Mouse (Mus musculus): Measurements from ENCODE around the gene Adam11. TPM values are rescaled to one million over a fixed set of nuclear protein-coding genes. Genes with fewer than 3 reads are reported as not detected.
"Not testable (repeated sequence)": the region's sequence is repeated elsewhere in the genome, so short reads cannot be mapped to it uniquely, and the experiment has no call there.

Gene Adam11
- 7.5 and 8.5 TPM in 2 replicates for polyA plus RNA-seq (2012; rRNA removed)

DNA sequence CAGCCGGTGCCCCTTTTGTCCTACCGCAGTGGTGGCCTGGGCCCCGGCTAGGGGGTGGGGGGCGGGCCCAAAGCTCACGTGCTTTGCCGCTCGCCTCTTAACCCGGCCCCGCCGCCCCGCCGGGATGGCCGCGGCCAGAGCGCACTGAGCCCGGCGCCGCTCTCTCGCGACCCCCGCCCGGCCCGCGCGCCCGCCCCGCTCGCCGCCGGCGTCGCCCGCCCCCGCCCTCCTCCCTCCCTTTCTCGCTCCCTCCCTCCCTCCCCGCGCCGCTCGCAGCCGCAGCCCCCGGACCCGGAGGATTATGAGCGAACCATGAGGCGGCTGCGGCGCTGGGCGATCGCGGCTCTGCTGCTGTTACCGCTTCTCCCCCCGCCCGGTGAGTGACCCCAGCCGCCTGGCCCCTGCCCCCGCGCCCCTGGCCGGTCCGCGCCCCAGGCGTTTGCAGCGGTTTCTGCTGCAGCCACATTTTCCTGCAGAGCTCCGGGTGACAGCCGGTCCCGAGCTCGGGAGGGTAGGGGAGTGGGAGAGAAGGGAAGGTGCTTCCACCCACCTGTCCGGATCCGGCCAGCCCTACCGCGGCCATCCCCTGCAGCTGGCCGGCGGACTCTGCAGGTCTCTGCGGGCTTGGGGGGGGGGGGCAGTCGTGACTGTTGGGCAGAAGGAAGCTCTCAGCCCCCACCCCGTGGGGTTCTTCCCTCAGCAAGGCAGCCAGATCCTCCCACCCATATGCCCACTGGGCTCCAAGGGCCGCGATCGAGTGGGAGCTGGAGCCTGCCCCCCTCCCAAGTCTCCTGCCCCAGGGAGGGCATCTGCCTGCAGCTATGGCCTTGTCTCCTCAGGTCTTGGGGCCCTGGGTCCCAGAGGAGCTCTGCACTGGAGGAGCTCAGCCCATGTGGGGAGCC, at the start of gene Adam11:
Gene Adam11 (plus strand): TSS at position 131 of the 902 bp plus-strand sequence.
- no peak for DNase-seq (ENCODE audit: low spot score)

DNA sequence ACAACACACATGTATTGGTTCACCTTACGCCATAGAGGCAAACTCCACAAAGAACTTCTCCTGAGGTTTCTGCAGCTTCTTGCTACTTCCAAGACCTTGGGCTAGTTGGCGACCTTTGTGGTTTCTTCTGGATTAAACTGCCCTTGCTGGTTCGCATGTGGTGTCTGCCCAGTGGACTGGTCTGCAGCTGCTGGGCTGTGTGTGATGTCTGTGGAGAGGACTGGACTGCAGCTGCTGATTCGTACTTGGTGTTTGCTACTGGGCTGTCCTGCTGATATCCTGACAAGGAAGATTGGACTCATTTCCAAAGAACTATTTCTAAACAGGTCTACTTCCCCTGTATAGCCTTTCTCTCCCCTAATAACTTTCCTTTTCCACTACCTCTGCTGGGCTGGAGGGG, 48.8 kb upstream of the Adam11 start:
- DNase-seq (ENCODE audit: low spot score) = no peak

DNA sequence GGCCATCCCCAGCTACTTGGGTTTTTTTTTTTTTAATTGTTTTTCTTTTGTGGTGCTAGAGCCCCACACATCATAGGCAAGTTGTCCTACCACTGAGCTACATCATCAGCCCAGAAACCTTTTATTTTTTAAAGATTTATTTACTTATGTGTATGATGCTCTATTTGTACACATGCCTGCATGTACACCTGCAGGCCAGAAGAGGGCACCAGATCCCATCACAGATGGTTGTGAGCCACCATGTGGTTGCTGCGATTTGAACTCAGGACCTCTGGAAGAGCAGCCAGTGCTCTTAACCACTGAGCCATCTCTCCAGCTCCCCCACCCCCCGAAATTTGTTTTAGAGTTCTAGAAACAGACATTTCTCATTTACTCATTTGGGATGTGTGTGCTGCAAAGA, 46.7 kb upstream of the Adam11 start:
- DNase-seq (ENCODE audit: low spot score) = not testable (repeated sequence)

DNA sequence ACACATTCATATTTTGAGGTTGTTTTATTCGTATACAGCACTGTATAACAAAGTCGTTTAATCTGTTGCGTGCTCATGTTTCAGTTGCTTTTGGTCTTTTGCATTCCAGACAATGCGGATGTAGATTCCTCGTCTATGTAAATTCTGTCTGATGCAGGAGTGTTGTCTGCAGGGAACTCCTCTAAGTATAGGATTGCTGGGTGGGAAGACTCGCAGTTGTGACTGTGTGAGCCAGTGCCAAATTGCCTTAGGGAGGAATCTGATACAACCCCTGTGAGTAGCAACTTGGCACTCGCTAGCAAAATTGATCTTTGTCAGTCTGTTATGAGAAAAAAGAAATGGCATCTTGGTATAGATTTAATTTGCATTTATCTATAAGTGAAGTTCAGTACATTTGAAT, 45.1 kb upstream of the Adam11 start:
- DNase-seq (ENCODE audit: low spot score) = no peak

DNA sequence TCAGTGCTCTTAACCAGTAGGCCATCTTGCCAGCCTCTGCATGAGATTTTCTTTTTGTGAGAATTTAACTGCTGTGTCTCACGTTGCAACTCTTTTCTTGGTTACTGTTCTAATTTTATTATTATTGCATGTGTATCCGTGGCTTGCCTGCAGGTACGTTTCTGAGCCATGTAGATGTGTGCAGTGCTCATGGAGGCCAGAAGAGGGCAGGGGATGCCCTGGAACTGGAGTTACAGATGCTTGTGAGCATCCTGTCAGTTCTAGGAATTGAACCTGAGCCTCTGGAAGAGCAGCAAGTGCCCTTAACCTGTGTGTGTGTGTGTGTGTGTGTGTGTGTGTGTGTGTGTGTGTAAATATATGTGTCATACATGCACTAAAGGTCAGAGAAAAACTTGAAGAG, 35.7 kb upstream of the Adam11 start:
- DNase-seq (ENCODE audit: low spot score) = no peak

DNA sequence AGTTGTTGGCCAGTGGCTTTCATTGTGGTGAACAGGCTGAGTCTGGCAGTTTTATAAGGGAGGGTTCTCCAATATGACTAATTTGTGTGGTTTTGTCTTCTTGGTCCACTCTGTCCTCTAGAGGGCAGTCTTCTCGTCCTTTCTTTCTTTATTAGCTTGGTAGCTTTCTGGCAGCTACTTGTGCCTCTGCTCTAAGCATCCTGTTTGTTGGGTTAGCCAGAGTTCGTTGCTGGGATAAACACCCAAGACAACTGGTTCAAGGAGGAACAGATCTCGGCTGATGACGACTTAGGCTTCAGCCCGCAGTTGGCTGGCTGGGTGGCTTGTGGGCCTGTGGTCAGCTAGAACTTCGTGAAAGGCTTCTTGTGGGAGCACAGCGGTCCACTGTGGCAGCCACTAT, 32.6 kb upstream of the Adam11 start:
- DNase-seq (ENCODE audit: low spot score) = no peak

DNA sequence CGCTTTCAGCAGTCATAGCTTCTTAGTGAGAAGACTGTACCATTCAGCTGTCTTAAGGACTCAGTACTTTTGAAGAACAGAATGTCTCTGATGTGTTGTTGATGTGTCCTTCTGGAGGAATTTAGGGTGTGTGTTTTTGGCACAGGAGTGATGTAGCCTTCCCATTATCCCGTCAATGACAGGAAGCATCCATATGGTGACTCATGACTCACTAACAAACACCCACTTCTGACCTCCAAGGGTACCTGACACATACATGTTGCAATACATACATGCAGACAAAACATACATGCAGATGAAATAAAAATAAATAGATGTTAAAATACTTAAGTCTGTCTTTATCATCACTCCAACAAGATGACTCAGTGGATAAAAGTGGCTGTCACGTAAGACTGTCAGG, 31.4 kb upstream of the Adam11 start:
- no peak for DNase-seq (ENCODE audit: low spot score)

DNA sequence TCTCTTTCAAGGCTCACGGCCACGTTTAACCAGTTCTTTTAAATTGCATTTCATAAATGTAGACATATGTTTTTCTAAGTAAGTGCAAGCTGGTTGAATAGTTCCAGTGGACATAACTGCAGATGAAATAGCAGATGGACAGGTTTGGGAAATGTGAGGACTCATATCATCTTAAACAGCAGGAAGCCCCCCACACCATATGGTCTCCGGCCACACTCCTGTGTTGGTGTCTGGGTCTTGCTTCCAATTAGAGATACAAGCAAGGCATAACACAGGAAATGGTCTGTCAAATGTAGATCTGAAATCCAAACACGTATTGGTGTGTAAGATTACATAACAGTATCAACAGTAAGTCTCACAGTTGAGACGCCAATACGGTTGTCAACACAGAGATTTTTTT, 29.9 kb upstream of the Adam11 start:
- no peak for DNase-seq (ENCODE audit: low spot score)

DNA sequence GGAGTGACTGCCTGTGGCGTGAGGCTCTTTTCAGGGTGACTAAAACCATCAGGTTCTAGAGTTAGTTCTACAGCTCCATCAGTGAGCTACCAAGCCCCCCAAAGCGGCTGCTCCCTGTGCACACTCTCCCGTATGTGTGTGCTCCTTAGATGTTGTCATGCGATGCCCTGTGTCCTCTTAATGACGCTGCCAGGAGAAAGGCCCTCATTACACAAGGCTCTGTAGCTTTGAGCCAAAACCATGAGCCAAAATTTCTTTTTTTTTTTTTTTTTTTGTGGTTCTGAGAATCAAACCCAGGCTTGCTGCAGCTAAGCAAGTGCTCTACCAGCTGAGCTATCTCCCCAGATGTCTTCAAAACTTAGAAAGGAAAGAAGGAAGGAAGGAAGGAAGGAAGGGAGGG, 28.1 kb upstream of the Adam11 start:
- DNase-seq (ENCODE audit: low spot score) = no peak

DNA sequence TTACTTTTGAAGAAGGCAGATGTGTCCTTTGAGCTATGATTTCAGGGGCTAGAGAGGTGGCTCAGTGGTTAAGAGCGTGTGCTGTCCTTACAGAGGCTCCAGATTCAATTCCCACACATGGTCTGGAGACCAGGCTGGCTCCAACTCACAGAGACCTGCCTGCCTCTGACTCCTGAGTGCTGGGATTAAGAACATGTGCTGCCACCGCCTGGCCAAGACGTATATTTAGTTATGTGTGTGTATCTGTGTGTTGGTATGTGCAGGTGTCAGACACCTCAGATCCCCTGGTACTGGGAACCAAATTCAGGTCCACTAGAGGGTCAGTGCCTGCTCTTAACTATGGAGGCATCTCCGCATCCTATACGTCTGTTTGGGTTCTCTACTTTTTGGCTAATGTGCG, 26.3 kb upstream of the Adam11 start:
- DNase-seq (ENCODE audit: low spot score) = no peak

DNA sequence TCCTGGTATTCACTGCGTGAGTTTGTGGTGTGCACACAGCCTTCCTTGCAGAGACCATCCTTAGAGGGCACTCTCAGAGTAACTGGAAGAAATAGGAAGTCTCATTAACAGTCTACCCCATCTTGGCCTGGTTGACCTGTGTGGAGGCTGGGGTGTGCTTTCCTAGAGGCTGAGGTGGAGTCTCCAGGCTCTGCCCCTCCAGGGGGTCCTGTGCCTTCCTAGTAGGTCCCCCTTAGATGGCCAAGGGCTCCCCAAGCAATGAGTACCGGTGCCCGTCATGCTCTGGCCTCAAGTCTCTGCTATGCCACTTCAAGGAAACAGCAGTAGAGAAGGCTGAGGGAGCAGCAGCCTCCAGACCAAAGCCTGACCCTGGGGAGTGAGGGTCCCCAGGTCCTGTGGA, 23.2 kb upstream of the Adam11 start:
- no peak for DNase-seq (ENCODE audit: low spot score)

DNA sequence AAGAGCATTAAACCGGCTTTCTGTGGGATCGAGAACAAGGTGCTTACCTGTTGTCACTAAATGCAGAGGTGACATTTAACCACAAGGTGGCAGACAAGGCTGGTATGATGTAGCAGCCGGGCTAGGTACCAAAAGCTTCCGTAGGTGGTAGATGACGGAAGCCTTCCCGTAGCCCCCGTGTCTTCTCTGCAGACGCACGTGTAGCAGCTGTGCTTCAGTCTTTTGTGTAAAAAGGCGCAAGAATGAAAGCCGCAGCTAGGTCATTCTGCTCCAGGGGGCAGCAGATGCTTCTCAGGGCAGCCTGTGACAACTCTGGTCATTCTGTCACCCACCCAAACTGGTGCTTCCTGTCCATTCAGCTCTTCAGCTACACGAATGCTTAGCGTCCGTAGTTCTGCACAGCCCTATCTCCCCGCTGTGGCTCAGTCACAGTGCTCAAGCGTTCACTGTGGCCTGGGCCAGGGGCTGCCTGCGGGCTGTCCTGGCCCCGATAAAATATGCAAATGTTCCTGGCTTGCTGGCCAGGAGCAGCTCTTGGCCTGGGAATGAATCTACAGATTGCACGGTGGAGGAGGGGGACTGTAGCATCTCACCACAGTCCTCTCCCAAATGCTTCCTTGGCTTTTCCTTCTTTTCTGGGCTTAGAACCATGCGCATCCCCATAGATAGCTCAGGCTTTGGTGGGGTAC, 21.8 kb upstream of the Adam11 start:
- no peak for DNase-seq (ENCODE audit: low spot score)

DNA sequence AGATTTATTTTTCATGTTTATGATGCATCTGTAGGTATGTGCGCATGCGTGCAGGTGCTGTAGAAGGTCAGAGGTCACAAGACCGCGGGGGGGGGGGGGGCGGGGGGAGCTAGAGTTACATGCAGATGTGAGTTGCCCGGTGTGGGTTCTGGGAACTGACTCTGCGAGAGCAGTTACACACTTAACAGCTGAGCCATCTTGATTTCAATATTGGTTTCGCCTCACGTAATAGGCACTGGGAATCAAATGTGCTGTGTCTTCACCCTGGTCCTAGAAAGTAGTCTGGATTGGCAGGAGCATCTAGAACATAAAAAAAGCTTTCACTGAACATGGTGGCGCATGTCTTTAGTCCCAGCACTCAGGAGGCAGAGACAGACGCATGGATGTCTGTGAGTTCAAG, 20.6 kb upstream of the Adam11 start:
- DNase-seq (ENCODE audit: low spot score) = no peak

DNA sequence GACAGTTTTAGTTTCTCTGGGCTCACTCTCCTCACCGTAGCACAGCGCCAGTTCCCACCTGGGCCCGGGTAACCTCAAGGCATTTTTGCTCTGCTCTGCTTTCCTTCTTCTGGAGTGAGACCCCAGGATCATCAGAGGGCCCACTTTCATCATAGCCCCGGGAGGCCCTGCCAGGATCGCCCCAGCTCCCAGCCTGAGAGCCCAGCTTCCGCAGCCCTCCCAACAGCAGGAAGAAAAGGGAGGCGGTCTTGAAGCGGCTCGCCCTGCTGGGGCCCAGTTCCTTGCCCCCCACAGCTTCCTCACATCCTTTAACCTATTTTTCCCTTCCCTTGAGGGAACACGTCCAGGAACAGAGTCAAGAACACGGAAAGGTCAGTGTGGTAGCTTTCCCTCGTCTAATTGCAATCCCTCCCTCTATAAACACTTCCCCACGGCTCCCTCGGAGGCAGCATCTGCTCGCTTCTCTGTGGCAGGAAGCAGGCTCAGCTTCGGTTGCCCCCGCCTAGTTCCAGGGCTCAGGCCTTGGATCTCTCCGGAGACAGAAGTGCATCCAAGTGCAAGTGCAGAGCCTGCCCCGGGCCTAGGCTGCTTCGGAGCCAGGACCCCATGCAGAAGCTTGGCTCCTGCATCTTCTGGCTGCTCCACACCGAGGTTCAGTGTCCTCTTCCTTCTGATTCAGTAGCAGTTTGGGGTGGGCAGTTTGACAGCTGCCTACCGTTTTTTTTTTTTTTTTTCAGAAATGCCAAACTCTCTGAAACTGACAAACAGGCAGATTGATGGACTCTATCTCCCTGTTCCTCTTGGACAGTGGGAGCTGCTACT, 19.9 kb upstream of the Adam11 start:
- no peak for DNase-seq (ENCODE audit: low spot score)

DNA sequence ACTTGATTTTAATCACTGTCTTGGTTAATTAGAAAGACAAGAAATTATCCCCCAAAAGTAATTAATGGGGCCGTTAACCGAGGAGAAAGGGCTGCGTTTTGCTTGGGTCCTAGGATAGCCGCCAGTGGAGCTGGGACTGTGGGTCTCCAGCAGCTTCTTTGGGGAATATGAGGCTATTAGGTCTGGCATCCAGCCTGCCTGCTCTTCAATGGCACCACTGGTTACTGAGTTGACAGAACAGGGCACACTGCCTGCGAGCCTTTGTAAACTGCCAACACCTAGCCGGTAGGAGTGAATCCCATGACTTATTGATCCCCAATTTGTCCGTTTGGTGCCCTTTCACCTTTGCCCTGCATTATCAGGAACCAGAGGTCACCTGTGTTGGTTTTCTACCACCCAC, 19.2 kb upstream of the Adam11 start:
- no peak for DNase-seq (ENCODE audit: low spot score)

DNA sequence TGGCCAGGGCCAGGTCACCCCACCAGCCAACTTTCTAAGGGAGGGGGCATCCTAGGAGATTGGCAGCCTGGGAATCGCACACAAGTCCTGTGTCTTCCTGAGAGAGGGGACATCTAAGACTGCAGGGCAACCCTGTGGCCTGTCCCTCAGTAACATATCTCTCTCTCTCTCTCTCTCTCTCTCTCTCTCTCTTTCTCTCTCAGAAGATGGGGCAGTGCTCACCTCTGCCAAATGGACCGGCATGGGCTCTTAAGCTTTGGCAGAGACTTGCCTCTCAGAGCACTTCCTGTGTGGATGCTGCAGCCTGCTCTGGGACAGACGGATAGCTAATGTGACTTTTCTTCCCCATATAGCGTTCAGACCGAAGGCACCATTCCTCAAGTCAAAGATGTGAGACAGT, 18.4 kb upstream of the Adam11 start:
- DNase-seq (ENCODE audit: low spot score) = no peak

DNA sequence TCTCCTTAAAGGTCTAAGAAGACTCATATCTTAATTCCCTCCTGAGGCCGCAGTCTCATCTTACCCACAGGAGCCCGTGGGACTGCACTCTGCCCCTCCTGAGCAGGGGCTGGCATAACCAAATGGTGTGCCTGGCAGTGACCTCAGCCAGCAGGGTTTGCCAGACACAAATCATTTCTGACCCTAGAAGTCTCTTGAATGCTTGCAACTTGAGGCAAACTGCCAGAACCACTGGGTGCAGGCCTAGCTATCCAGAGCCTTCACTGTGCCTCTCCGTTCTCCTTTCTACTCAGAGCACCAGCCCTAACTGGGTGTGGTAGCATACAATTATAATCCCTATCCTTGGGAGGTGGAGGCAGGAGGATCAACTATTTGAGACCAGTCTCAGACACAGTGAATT, 16.5 kb upstream of the Adam11 start:
- DNase-seq (ENCODE audit: low spot score) = no peak

DNA sequence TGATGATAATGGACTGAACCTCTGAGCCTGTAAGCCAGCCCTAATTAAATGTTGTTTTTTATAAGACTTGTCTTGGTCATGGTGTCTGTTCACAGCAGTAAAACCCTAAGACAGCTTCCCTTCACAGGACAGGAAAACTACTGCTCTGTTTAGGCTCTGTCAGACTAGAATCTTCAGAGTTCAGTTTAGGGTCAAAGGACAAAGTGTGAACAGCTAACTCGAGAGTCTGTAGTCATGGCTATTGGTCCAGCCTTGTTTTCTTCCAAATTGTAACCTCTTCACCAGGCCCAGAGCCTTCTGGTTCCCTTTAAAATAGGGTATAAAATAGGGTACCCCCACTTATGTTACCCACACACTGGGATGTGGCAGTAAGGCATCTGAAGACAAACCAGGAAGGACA, 13.4 kb upstream of the Adam11 start:
- DNase-seq (ENCODE audit: low spot score) = no peak

DNA sequence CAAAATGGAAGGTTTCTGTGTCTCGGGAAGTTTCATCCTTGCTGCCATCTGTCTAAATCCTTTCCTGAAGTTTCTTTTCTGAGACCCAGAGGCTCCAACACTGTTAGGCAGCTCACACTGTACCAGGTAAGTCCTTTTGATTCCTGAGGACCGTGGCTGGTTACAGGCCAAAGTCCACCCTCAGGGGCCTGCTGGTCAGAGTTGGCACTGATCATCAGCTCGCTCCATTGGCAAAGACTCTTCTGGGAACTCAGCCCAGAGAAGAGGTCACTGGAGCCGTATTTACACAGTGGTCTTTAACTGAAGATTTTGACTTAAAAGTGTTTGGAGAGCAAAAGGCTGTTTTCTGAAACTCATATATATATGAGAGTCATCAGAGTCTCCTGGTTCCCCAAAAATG, 12.9 kb upstream of the Adam11 start:
- DNase-seq (ENCODE audit: low spot score) = no peak

DNA sequence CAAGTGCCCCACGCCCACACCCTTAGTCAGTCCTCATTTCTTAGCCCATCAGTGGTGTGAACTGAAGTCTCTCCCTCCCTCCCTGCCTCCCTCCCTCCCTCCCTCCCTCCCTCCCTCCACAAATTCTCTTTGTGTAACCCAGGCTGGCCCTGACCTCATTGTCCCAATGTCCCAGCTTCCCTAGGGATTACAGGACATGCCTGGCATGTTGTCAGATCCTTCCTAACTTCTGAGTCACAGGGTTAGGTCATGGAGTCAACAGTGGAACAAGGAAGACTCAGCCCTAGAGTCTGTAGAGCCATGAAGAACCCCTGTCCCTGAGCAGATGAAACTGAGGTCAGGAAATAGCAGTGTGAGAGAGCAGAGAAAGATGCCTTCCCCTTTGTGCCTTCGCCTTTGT, 11.5 kb upstream of the Adam11 start:
- no peak for DNase-seq (ENCODE audit: low spot score)

DNA sequence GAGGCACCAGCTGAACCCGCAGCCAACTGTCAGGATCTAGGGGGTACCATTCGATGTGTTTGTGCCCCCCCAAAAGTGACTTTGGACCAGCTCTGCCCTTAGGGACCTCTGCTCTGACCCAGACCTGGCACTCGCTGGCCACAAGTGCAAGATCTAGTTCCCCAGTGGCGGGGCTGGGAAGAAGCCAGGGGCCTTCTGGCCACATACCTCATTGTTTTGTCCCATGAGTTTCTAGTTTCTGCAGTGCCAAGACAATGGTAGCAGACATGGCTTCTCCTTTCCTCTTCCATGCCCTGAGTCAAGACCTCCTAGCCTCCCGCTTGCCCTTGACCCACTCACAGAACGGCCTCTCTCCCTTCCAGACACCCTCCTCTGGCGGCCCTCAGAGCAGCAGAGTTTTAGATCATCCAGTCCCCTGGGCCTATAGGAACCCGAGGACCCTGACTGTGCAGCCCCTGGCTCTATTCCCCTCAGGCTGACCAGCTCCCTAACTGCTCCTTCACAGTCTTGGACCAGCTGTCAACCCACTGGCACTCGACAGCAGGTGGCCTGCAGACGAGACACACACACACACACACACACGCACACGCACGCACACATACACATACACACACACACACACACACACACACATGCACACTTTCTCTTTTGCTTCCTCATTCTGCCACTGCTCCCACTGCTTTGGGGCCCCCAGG, 8.2 kb upstream of the Adam11 start:
- DNase-seq (ENCODE audit: low spot score) = no peak
